Mouse (Mus musculus) B cell, adult 62 days (primary cell): Measurements from ENCODE around the gene Vmn2r8. TPM values are rescaled to one million over a fixed set of nuclear protein-coding genes. Genes with fewer than 3 reads are reported as not detected.

Experiments used
- total RNA-seq: library from RNA; stranded (reverse); gene quantifications from 4 replicates; pipeline ENCODE4 v1.2.4, GENCODE M21; 2023

Gene Vmn2r8
- total RNA-seq = not detected in 4 replicates

DNA sequence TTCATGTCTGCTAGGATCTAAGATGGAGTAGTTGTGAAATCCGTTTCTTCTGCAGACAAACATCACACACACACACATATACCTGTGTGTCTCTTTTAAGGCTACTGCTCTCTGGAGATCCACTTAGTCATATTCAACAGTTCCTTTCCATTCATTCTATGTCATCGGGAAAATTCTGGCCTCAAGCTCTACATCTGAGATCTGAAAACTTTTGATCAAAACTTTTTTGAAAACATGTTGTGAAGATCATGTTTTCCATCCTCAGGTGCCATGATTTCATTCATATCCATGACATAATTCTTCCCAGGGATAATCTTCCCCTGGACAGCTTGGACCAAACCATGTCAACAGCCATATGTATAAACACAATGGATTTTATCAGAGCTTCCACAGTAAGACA lies at the start of gene Vmn2r8:
Gene Vmn2r8 (minus strand): TSS at position 101 of the 400 bp plus-strand sequence.

DNA sequence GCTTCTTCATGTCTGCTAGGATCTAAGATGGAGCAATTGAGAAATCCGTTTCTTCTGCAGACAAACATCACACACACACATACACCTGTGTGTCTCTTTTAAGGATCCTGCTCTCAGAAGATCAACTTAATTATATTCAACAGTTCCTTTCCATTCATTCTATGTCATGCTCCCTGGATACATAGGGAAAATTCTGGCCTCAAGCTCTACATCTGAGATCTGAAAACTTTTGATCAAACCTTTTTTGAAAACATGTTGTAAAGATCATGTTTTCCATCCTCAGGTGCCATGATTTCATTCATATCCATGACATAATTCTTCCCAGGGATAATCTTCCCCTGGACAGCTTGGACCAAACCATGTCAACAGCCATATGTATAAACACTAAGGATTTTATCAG lies 43.9 kb upstream of the Vmn2r8 start, which contains the start of gene Vmn2r9:
Gene Vmn2r9 (minus strand): TSS at position 101 of the 400 bp plus-strand sequence.

DNA sequence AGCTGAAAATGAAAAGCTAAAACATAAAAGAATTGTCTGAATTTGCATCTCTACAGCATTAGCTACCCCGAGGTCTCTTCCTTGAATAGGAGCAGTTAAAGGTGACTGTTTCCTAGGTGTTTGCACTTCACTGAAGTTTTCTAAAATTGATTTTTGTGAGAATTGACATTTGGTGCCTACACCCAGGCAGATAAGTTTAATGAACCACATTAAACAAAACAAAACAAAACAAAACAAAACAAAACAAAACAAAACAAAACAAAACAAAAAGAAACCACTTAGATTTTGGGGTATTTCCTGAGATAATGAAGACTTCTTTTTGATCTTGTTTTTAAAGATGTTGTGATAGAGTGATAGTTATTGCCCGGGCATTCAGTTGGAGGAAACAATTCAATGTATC lies 13.4 kb downstream of the Vmn2r8 start, which contains the start of gene Tmed11:
Gene Tmed11 (minus strand): TSS at position 101 of the 400 bp plus-strand sequence.

DNA sequence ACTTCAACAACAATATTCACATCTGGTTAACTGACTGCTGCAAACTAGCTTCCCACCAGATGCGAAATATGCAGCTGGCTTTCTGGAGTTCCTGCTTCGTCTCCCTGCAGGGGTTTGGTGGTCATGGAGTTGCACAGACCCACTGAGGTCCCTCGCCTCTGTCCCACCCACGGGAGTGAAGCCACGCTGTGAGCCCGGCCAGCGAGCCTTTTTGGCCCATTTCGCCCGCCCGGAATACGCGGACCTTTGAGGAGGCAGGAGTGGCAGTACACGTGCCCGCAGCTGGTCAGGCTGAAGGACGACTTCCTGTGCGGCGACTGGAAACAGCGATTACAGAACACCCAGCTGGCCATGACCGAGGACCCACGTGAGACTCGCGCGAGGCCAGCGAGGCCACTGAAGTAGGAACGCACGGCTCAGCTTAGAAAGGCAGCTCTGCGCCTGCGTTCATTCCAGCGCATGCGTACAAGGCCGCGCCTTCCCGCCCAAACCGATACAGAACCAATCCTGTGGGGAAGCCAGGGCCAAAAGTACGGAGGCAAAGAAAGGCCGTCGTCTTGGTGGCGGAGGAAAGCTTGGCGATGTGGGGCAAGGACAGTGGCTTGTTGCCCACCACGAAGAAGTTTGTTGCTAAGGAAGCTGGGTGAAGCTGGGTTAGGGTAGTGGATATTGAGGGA lies 33.9 kb downstream of the Vmn2r8 start, which contains the start of gene Rnf212:
Gene Rnf212 (minus strand): TSS at position 353 of the 677 bp plus-strand sequence.

Other genes with a start within 250 kb of the Vmn2r8 start
- 143 to 166 TPM (median 155 TPM) in 4 replicates for gene Gak, start 179.1 kb downstream of the Vmn2r8 start, total RNA-seq
- gene Tmem175, start 179.1 kb downstream of the Vmn2r8 start, total RNA-seq = 17.2 to 22.4 TPM (median 18.6 TPM) in 4 replicates
- 33.5 to 39.5 TPM (median 38.0 TPM) in 4 replicates for gene Idua, start 148.5 kb downstream of the Vmn2r8 start, total RNA-seq
- 38.8 to 47.8 TPM (median 40.7 TPM) in 4 replicates for gene Dgkq, start 139.2 kb downstream of the Vmn2r8 start, total RNA-seq
- gene Slc26a1, start 133.3 kb downstream of the Vmn2r8 start, total RNA-seq = 0.26 TPM in 1 of 4 replicates, not detected in the others
- 6.4 to 9.2 TPM (median 7.9 TPM) in 4 replicates for gene Fgfrl1, start 116.5 kb downstream of the Vmn2r8 start, total RNA-seq
- not detected in 4 replicates for gene Rnf212, start 33.9 kb downstream of the Vmn2r8 start, total RNA-seq
- gene Tmed11, start 13.5 kb downstream of the Vmn2r8 start, total RNA-seq = not detected in 4 replicates
- gene Vmn2r9, start 43.8 kb upstream of the Vmn2r8 start, total RNA-seq = not detected in 4 replicates
- not detected in 4 replicates for gene Vmn2r10, start 197.7 kb upstream of the Vmn2r8 start, total RNA-seq